Mouse (Mus musculus) gastrocnemius, adult 18-20 months (tissue): ENCODE data around the gene Klk1b9. TPM values are rescaled to one million over a fixed set of nuclear protein-coding genes. Genes with fewer than 3 reads are reported as not detected.

Experiments
- total RNA-seq, 2 experiments: library from RNA; stranded (reverse); gene quantifications; 2 replicates each; pipeline ENCODE4 v1.2.3; 2021

Gene Klk1b9
- total RNA-seq, 2 experiments from 2014 or later = not detected

Other genes starting within 250 kb of the Klk1b9 start
- gene Klk12, start 207.2 kb upstream of the Klk1b9 start, total RNA-seq = not detected
- under 1 TPM in 1 of 2 experiments, not detected in 1; 0.53 TPM for gene Klk11, start 201.5 kb upstream of the Klk1b9 start, total RNA-seq
- gene Klk10, start 195.0 kb upstream of the Klk1b9 start, total RNA-seq = under 1 TPM; 0.39 to 0.47 TPM
- gene Klk9, start 184.2 kb upstream of the Klk1b9 start, total RNA-seq = not detected
- 1 to 10 TPM; 1.1 to 1.3 TPM for gene Klk8, start 178.5 kb upstream of the Klk1b9 start, total RNA-seq
- gene Klk7, start 164.8 kb upstream of the Klk1b9 start, total RNA-seq = not detected
- not detected for gene Klk6, start 151.6 kb upstream of the Klk1b9 start, total RNA-seq
- not detected for gene Klk5, start 134.1 kb upstream of the Klk1b9 start, total RNA-seq
- gene Klk4, start 94.9 kb upstream of the Klk1b9 start, total RNA-seq = not detected
- not detected for gene Klk15, start 42.3 kb upstream of the Klk1b9 start, total RNA-seq
- not detected for gene Klk1b8, start 25.4 kb upstream of the Klk1b9 start, total RNA-seq
- gene Klk1b1, start 9.3 kb upstream of the Klk1b9 start, total RNA-seq = not detected
- not detected for gene Klk1b11, start 19.8 kb downstream of the Klk1b9 start, total RNA-seq
- gene Klk1b26, start 36.1 kb downstream of the Klk1b9 start, total RNA-seq = 1 to 10 TPM in 1 of 2 experiments, under 1 TPM in 1; 0.21 to 1.1 TPM
- not detected for gene Klk1b27, start 76.2 kb downstream of the Klk1b9 start, total RNA-seq
- not detected for gene Klk1b21, start 126.3 kb downstream of the Klk1b9 start, total RNA-seq
- not detected for gene Klk1b22, start 136.6 kb downstream of the Klk1b9 start, total RNA-seq
- gene Klk1b16, start 160.7 kb downstream of the Klk1b9 start, total RNA-seq = not detected
- gene Klk1b24, start 212.2 kb downstream of the Klk1b9 start, total RNA-seq = not detected
- gene Klk1b3, start 222.1 kb downstream of the Klk1b9 start, total RNA-seq = not detected
- gene Klk1b4, start 231.4 kb downstream of the Klk1b9 start, total RNA-seq = not detected
- gene Klk1b5, start 239.9 kb downstream of the Klk1b9 start, total RNA-seq = not detected
- gene Klk1, start 249.3 kb downstream of the Klk1b9 start, total RNA-seq = under 1 TPM in 1 of 2 experiments, not detected in 1; 0.71 TPM